Mouse (Mus musculus) heart, postnatal 0 days (tissue): ENCODE measurements around the gene Lce1c.

ENCODE experiments used
- CTCF ChIP-seq: IDR thresholded peaks from 2 replicates; pipeline ENCODE4 v1.5.1; 2016; ENCODE audit warnings: antibody characterized with exemption, control low read depth, low read depth
- EP300 ChIP-seq: IDR thresholded peaks from 2 replicates; pipeline ENCODE4 v1.6.1; 2016; ENCODE audit warnings: antibody characterized with exemption, low read depth

DNA sequence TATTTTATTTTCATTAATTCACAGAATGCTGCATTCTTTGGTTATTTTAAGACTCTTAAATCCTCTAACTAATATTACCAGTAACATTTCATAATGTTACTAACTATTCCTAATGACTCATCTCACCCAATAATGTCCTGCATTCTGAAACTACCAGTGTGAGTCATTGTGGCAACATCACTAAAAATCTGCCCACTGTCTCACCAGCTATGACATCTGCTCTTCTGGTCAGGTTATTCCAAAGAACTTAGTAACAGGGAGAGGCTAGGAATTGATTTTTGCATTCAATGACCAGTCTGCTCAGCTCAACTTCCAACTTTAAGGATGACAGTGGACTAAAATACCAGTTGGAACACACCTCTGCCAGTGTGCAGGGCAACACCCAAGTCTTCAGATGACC is 12.6 kb downstream of the Lce1c start:
- TF ChIP-seq CTCF: no peak
- TF ChIP-seq EP300: no peak
